In genomic region chr12:112770396-112770795, GRCm38 (mm10) we compare ENCODE assay signal across 11 mouse cellular contexts. TPM values are rescaled to one million over a fixed set of nuclear protein-coding genes. Genes with fewer than 3 reads are reported as not detected.
"Had no signal": no experiment of that assay in that cellular context is flagged by ENCODE, and none has a peak within 500 bp of the region (broad histone marks: within the 10 kb centered on the region; RNA-seq: fewer than 3 reads in every experiment).

No protein-coding gene starts in this region.

- ATAC-seq: midbrain, embryonic 13.5 days had no signal

- DNase-seq: kidney, adult 11 months; kidney, adult 9 months; kidney, postnatal 36 days; layer of hippocampus, adult 9-11 months; layer of hippocampus, postnatal 36 days; right cerebral cortex, adult 18-20 months; right cerebral cortex, postnatal 25 days; thymus, adult 2 months had no signal

- H3K4me3 ChIP-seq: limb, embryonic 13.5 days; midbrain, embryonic 13.5 days had no signal

- H3K4me2 ChIP-seq: limb, embryonic 13.5 days; midbrain, embryonic 13.5 days had no signal

- H3K36me3 ChIP-seq: limb, embryonic 13.5 days; midbrain, embryonic 13.5 days had no signal

- H3K27me3 ChIP-seq: limb, embryonic 13.5 days; midbrain, embryonic 13.5 days had no signal

RNA-seq across cellular contexts. Expression of gene Ahnak2, which starts 32.1 kb away (rescaled TPM):
- total RNA-seq: megakaryocyte-erythroid progenitor cell, adult 5-6 weeks had no signal
